In genomic region chr10:128438675-128439279, GRCm38 (mm10) we compare ENCODE assay signal across 10 mouse cellular contexts. TPM values are rescaled to one million over a fixed set of nuclear protein-coding genes. Genes with fewer than 3 reads are reported as not detected.
A peak's percentile ranks its signal among the peaks of the same experiment; 100 is the strongest.
DNase-seq lines count a peak whose midpoint lies in the region; ATAC-seq and TF ChIP-seq lines count a peak whose summit lies in the region.
"Had no signal": no experiment of that assay in that cellular context is flagged by ENCODE, and none has a peak within 500 bp of the region (broad histone marks: within the 10 kb centered on the region; RNA-seq: fewer than 3 reads in every experiment).

No protein-coding gene starts in this region.

- peak; percentile 67 for ATAC-seq in activated CD4-positive, CD25-positive, alpha-beta regulatory T cell, adult 4 months
- ATAC-seq in kidney, postnatal 0 days (replicated peaks; ENCODE audit: low FRiP score, low read depth): no peak
- peak; percentile 68 for ATAC-seq in neutrophil, adult 5-6 weeks (ENCODE audit: extremely low read depth, insufficient number of reproducible peaks, low FRiP score, poor library complexity, severe bottlenecking)

- H3K27ac ChIP-seq in layer of hippocampus, adult 2 months: peak overlapping the region; percentile 80
- peak overlapping the region; percentile 78 for H3K27ac ChIP-seq in kidney, postnatal 0 days
- H3K27ac ChIP-seq: embryonic facial prominence, embryonic 12.5 days had no signal

- TF ChIP-seq CTCF in layer of hippocampus, adult 2 months (conservative IDR thresholded peaks at IDR 0.05): no peak
- TF ChIP-seq CTCF in kidney, postnatal 0 days (IDR thresholded peaks at IDR 0.05; ENCODE audit: low read depth): no peak

- no peaks in the 10 kb centered on the region for H3K4me1 ChIP-seq in kidney, postnatal 0 days (replicated peaks; ENCODE audit: insufficient read depth, low read length)
- H3K4me1 ChIP-seq: embryonic facial prominence, embryonic 12.5 days had no signal

- no peak overlapping the region for H3K9ac ChIP-seq in kidney, postnatal 0 days (ENCODE audit: low read depth, low read length)
- H3K9ac ChIP-seq: embryonic facial prominence, embryonic 12.5 days had no signal

- no peak overlapping the region for H3K4me2 ChIP-seq in kidney, postnatal 0 days (ENCODE audit: low read length)
- H3K4me2 ChIP-seq: embryonic facial prominence, embryonic 12.5 days had no signal

- H3K4me3 ChIP-seq in layer of hippocampus, adult 2 months: no peak overlapping the region
- H3K4me3 ChIP-seq in kidney, postnatal 0 days (replicated peaks; ENCODE audit: low read depth, low read length): no peak overlapping the region
- H3K4me3 ChIP-seq: embryonic facial prominence, embryonic 12.5 days had no signal

- peaks cover 39% of the 10 kb centered on the region for H3K36me3 ChIP-seq in kidney, postnatal 0 days (ENCODE audit: insufficient read depth, low read length)

- no peaks in the 10 kb centered on the region for H3K27me3 ChIP-seq in kidney, postnatal 0 days (ENCODE audit: insufficient read depth, low read length)
- H3K27me3 ChIP-seq: embryonic facial prominence, embryonic 12.5 days had no signal

- peak in 1 of 2 experiments; percentile 32 for DNase-seq in layer of hippocampus, adult 2 months (ENCODE audit: low spot score in 2 of 2)
- no peak for DNase-seq in layer of hippocampus, adult 8-10 months (ENCODE audit: low spot score in 2 of 2)
- peak; percentile 65 for DNase-seq in kidney, postnatal 0 days (ENCODE audit: low spot score)
- DNase-seq in ovary, postnatal 36 days (ENCODE audit: low spot score): no peak
- DNase-seq in ovary, adult 18-20 months (ENCODE audit: low spot score): no peak
- DNase-seq in right cerebral cortex, adult 2 months (ENCODE audit: low spot score in 2 of 2): no peak

- 29% methylated on average over 10 of the region's 10 CpGs for WGBS in kidney, postnatal 0 days

- H3K9me3 ChIP-seq in kidney, postnatal 0 days (replicated peaks; ENCODE audit: low read length): no peaks in the 10 kb centered on the region
- H3K9me3 ChIP-seq: embryonic facial prominence, embryonic 12.5 days had no signal

RNA-seq across cellular contexts. Expression of gene Smarcc2, which starts 20.3 kb away (rescaled TPM):
- total RNA-seq in layer of hippocampus, adult 2 months (2021): 100 to 1,000 TPM; 246 to 255 TPM
- total RNA-seq in layer of hippocampus, adult 8-10 months (2022): 100 to 1,000 TPM; 238 to 267 (median 258) TPM
- 10 to 100 TPM; 53.8 to 54.8 TPM for polyA plus RNA-seq in activated CD4-positive, CD25-positive, alpha-beta regulatory T cell, adult 4 months (2017; shearing (Covaris generic))
- 40.5 and 44.9 TPM in 2 replicates for polyA plus RNA-seq in kidney, postnatal 0 days (2015; fragmentation: Nextera tagmentation; extraction: Ambion mirVana)
- total RNA-seq in neutrophil, adult 5-6 weeks (2017): 117 and 119 TPM in 2 replicates

RNA-seq across cellular contexts. Expression of gene Rnf41, which starts 27.3 kb away (rescaled TPM):
- 10 to 100 TPM; 69.5 to 71.8 TPM for total RNA-seq in layer of hippocampus, adult 2 months (2021)
- total RNA-seq in layer of hippocampus, adult 8-10 months (2022): 10 to 100 TPM; 71.7 to 79.9 (median 75.7) TPM
- 10 to 100 TPM; 26.1 to 39.3 TPM for polyA plus RNA-seq in activated CD4-positive, CD25-positive, alpha-beta regulatory T cell, adult 4 months (2017; shearing (Covaris generic))
- 34.9 and 39.3 TPM in 2 replicates for polyA plus RNA-seq in kidney, postnatal 0 days (2015; fragmentation: Nextera tagmentation; extraction: Ambion mirVana)
- 53.8 and 59.5 TPM in 2 replicates for total RNA-seq in neutrophil, adult 5-6 weeks (2017)

RNA-seq across cellular contexts. Expression of gene Nabp2, which starts 27.5 kb away (rescaled TPM):
- 10 to 100 TPM; 88.2 to 93.0 TPM for total RNA-seq in layer of hippocampus, adult 2 months (2021)
- 100 to 1,000 TPM in 2 of 4 experiments, 10 to 100 TPM in 2; 94.4 to 107 (median 100) TPM for total RNA-seq in layer of hippocampus, adult 8-10 months (2022)
- 10 to 100 TPM; 75.0 to 81.0 TPM for polyA plus RNA-seq in activated CD4-positive, CD25-positive, alpha-beta regulatory T cell, adult 4 months (2017; shearing (Covaris generic))
- polyA plus RNA-seq in kidney, postnatal 0 days (2015; fragmentation: Nextera tagmentation; extraction: Ambion mirVana): 82.4 and 85.5 TPM in 2 replicates
- 43.4 and 46.3 TPM in 2 replicates for total RNA-seq in neutrophil, adult 5-6 weeks (2017)

RNA-seq across cellular contexts. Expression of gene Slc39a5, which starts 37.7 kb away (rescaled TPM):
- total RNA-seq in layer of hippocampus, adult 2 months (2021): under 1 TPM in 1 of 2 experiments, not detected in 1; 0.29 TPM
- total RNA-seq in layer of hippocampus, adult 8-10 months (2022): under 1 TPM in 3 of 4 experiments, not detected in 1; 0.35 to 0.45 (median 0.43) TPM
- polyA plus RNA-seq in activated CD4-positive, CD25-positive, alpha-beta regulatory T cell, adult 4 months (2017; shearing (Covaris generic)): not detected
- polyA plus RNA-seq in kidney, postnatal 0 days (2015; fragmentation: Nextera tagmentation; extraction: Ambion mirVana): 56.0 and 64.8 TPM in 2 replicates
- not detected in 2 replicates for total RNA-seq in neutrophil, adult 5-6 weeks (2017)
- polyA plus RNA-seq: embryonic facial prominence, embryonic 12.5 days; heart, postnatal 0 days had no signal

RNA-seq across cellular contexts. Expression of gene Myl6, which starts 55.2 kb away (rescaled TPM):
- 100 to 1,000 TPM; 519 to 544 TPM for total RNA-seq in layer of hippocampus, adult 2 months (2021)
- total RNA-seq in layer of hippocampus, adult 8-10 months (2022): 100 to 1,000 TPM; 486 to 591 (median 538) TPM
- polyA plus RNA-seq in activated CD4-positive, CD25-positive, alpha-beta regulatory T cell, adult 4 months (2017; shearing (Covaris generic)): 1,000 to 10,000 TPM; 1,113 TPM
- 1,410 and 1,495 TPM in 2 replicates for polyA plus RNA-seq in kidney, postnatal 0 days (2015; fragmentation: Nextera tagmentation; extraction: Ambion mirVana)
- total RNA-seq in neutrophil, adult 5-6 weeks (2017): 1,334 and 1,420 TPM in 2 replicates
